Mouse (Mus musculus) liver, adult 2 months (tissue): ENCODE data around the gene Myadm.

Experiments used
- CTCF ChIP-seq: fragments of 200-500 bp; IDR thresholded peaks from 2 replicates; pipeline ENCODE4 v1.5.1; 2011; ENCODE audit warnings: low read depth, low read length, control low read depth
- POLR2A ChIP-seq: fragments of 200-500 bp; IDR thresholded peaks from 2 replicates; pipeline ENCODE4 v1.6.1; 2011; ENCODE audit warnings: low read length, control low read depth; ENCODE audit not compliant: insufficient read depth; ENCODE audit errors: extremely low read depth

DNA sequence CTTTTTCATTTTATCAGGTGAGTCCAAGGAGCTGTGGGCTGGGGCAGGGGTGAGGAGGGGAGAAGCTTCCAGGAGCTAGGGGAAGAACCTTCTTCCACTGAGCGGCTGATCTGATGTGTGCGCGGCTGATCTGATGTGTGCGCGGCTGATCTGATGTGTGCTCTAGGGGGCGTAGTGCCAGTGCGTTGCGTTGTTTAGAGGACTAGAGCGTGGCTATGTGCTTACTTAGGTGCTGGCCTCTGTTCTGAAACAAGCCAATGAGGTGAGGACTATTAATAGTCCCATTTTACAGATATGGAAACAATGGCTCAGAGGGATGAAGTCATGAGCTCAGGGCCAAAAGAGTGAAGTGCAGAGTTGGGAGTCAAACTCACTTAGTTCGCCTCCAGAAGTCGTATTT lies 50.1 kb downstream of the Myadm start:
- TF ChIP-seq POLR2A = no peak
- no peak for TF ChIP-seq CTCF
